Mouse (Mus musculus) limb, embryonic 14.5 days (tissue): ENCODE measurements around the gene Gnat1. TPM values are rescaled to one million over a fixed set of nuclear protein-coding genes. Genes with fewer than 3 reads are reported as not detected.

Experiments used
- ATAC-seq: fragments of 200-750 bp; cut with Nextera tagmentation; 2 replicates; pipeline ENCODE4 v1.8.0; 2017; ENCODE audit warnings: low read depth, moderate number of reproducible peaks, moderate TSS enrichment; ENCODE audit not compliant: low FRiP score
- DNase-seq: peaks from one replicate; pipeline ENCODE4 v3.0.0-alpha.2; 2015; ENCODE audit warnings: low spot score
- H3K27ac ChIP-seq: fragments of 300-500 bp; sonication (generic); replicated peaks from 2 replicates; pipeline ENCODE4 v1.5.1; 2014; ENCODE audit warnings: low read depth, mild to moderate bottlenecking, low read length, moderate library complexity, mixed read lengths
- H3K27me3 ChIP-seq: fragments of 300-500 bp; sonication (generic); 2 replicates; pipeline ENCODE4 v1.6.1; 2014; ENCODE audit warnings: low read length, mixed read lengths; ENCODE audit not compliant: control insufficient read depth, insufficient read depth
- H3K36me3 ChIP-seq: fragments of 300-500 bp; sonication (generic); 2 replicates; pipeline ENCODE4 v1.6.1; 2014; ENCODE audit warnings: mild to moderate bottlenecking, low read length, moderate library complexity, mixed read lengths; ENCODE audit not compliant: control insufficient read depth, insufficient read depth
- H3K4me1 ChIP-seq: fragments of 300-500 bp; sonication (generic); 2 replicates; pipeline ENCODE4 v1.6.1; 2014; ENCODE audit warnings: antibody characterized with exemption, low read length, mixed read lengths; ENCODE audit not compliant: control insufficient read depth, insufficient read depth
- H3K4me2 ChIP-seq: fragments of 300-500 bp; sonication (generic); replicated peaks from 2 replicates; pipeline ENCODE4 v1.6.1; 2014; ENCODE audit warnings: low read depth, mild to moderate bottlenecking, low read length, moderate library complexity; ENCODE audit not compliant: severe bottlenecking
- H3K4me3 ChIP-seq: fragments of 300-500 bp; sonication (generic); replicated peaks from 2 replicates; pipeline ENCODE4 v1.5.1; 2014; ENCODE audit warnings: low read length
- H3K9ac ChIP-seq: fragments of 300-500 bp; sonication (generic); 2 replicates; pipeline ENCODE4 v1.6.1; 2014; ENCODE audit warnings: mild to moderate bottlenecking, low read depth, low read length, moderate library complexity; ENCODE audit not compliant: severe bottlenecking
- H3K9me3 ChIP-seq: fragments of 300-500 bp; sonication (generic); 2 replicates; pipeline ENCODE4 v1.6.1; 2016; ENCODE audit warnings: low read length; ENCODE audit not compliant: control insufficient read depth
- POLR2A ChIP-seq: fragments of 200-500 bp; IDR thresholded peaks from 2 replicates; pipeline ENCODE4 v1.8.0; 2012; ENCODE audit warnings: inconsistent platforms, mild to moderate bottlenecking, moderate library complexity, borderline replicate concordance; ENCODE audit not compliant: insufficient read depth, insufficient read length; ENCODE audit errors: extremely low read depth
- WGBS: fragments of 180-500 bp; shearing (Covaris S2); extraction: QIAGEN DNeasy Blood & Tissue Kit; methylation state at CpG from one replicate; pipeline ENCODE4 v1.1.7; 2014; 5-methylcytosine and 5-hydroxymethylcytosine counted together
- polyA plus RNA-seq, 2 experiments: library from polyadenylated mRNA; depleted of rRNA in 1 of 2; stranded (reverse) in 1 of 2; unstranded in 1 of 2; fragments of >200 nt; fragmentation: Nextera tagmentation in 1 of 2; extraction: Ambion mirVana in 1 of 2; gene quantifications; 2 replicates each; pipeline versions ENCODE4 v1.2.1 to v1.2.3; 2012 to 2014

Gene Gnat1
- polyA plus RNA-seq, 2 experiments: 0.28 to 0.55 TPM

DNA sequence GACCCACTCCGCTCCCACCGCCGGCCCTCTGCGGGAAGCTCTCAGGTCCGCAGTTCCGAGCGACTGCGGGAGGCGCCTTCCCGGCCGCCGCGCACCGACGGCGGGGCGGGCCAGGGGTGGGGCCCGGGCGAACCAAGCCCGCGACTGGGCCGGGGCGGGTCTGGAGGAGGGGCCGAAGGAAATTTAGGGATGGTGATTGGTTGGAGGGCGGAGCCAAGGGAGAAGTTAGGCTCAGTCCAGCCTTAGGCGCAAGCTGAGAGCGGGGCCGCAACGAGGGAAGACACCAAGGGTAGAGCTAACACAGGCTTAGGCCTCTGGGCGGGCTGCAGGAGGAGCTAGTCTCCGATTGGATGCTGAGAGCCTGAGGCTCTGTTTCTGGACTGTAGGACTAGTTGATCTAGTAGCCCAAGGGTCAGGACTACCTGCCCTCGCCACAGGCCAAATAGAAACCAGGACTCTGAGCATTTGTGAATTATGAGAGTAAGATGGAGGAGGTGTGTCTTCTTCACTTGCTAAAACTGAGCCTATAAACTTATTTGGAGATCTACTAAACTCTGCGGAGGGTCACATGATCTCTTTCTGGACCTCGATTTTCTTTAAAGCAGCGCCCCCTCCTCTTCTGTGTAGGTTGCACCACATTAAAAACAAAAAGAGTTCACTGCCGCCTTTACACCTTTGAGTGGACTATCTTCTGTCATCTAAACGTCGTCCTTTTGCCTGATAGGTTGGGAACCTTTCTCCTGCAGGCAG is 44.1 kb downstream of the Gnat1 start, which contains the start of gene Gnai2:
Gnai2 (minus strand) TSS at position 89 of the 750 bp plus-strand sequence.
- 3% methylated on average over 38 of the region's 38 CpGs for WGBS
- Histone ChIP-seq H3K9ac (peak within 1 kb of the TSS; percentile 89), H3K4me3 (peak within 1 kb of the TSS; percentile 70), H3K36me3 (0 out of 2 replicates have a peak, but pooled peaks cover 3% of the 10 kb centered on the region), H3K27ac (peak within 1 kb of the TSS; percentile 87), H3K4me2 (peak within 1 kb of the TSS; percentile 99), H3K9me3 (no peaks in the 10 kb centered on the region), H3K27me3 (no peaks in the 10 kb centered on the region), H3K4me1 (peaks cover 33% of the 10 kb centered on the region)
- DNase-seq: peak; percentile 97
- ATAC-seq: peak; percentile 95
- TF ChIP-seq POLR2A: peak; percentile 87; the same call in 1 of the 2 replicates

GRCm38 (mm10) chr9:107634406-107635278 is 44.9 kb downstream of the Gnat1 start:
- TF ChIP-seq POLR2A: no peak
- DNase-seq (no peak), ATAC-seq (no peak; the same call in 1 of the 2 replicates)
- Histone ChIP-seq H3K27ac (peak overlapping the region; percentile 87), H3K9me3 (no peaks in the 10 kb centered on the region), H3K4me3 (peak overlapping the region; percentile 70), H3K4me2 (peak overlapping the region; percentile 99), H3K36me3 (0 out of 2 replicates have a peak, but pooled peaks cover 3% of the 10 kb centered on the region), H3K9ac (peak overlapping the region; percentile 89), H3K4me1 (peaks cover 41% of the 10 kb centered on the region), H3K27me3 (no peaks in the 10 kb centered on the region)
- WGBS: under 1% methylated on average over 34 of the region's 35 CpGs

- Histone ChIP-seq H3K4me1 (peaks cover 46% of the 10 kb centered on the region), H3K27me3 (no peaks in the 10 kb centered on the region), H3K4me2 (peak overlapping the region; percentile 99), H3K27ac (peak overlapping the region; percentile 87), H3K4me3 (peak overlapping the region; percentile 70), H3K36me3 (peaks cover 9% of the 10 kb centered on the region; the same call in 1 of the 2 replicates), H3K9me3 (no peaks in the 10 kb centered on the region), H3K9ac (peak overlapping the region; percentile 89)
- TF ChIP-seq POLR2A: no peak
- WGBS: 2% methylated on average over 15 of the region's 15 CpGs
- no peak for ATAC-seq
- DNase-seq: peak; percentile 35
These were observed 45.7 kb downstream of the Gnat1 start for GRCm38 (mm10) chr9:107633661-107634405.

- Histone ChIP-seq H3K4me2 (peak overlapping the region; percentile 99), H3K9me3 (no peaks in the 10 kb centered on the region)
These were observed 46.3 kb downstream of the Gnat1 start for GRCm38 (mm10) chr9:107633091-107633660.

More at GRCm38 (mm10) chr9:107633091-107633660, 46.3 kb downstream of the Gnat1 start:
- DNase-seq (peak; percentile 75), ATAC-seq (peak; percentile 32)
- Histone ChIP-seq H3K9ac (peak overlapping the region; percentile 89), H3K27ac (peak overlapping the region; percentile 87), H3K27me3 (no peaks in the 10 kb centered on the region), H3K4me3 (peak overlapping the region; percentile 70), H3K4me1 (peaks cover 53% of the 10 kb centered on the region), H3K36me3 (peaks cover 9% of the 10 kb centered on the region; the same call in 1 of the 2 replicates)
- 2% methylated on average over 33 of the region's 33 CpGs for WGBS
- no peak for TF ChIP-seq POLR2A
